Mouse (Mus musculus): ENCODE data around the gene Papss1. TPM values are rescaled to one million over a fixed set of nuclear protein-coding genes. Genes with fewer than 3 reads are reported as not detected.

Gene Papss1
- polyA plus RNA-seq, 1 experiment from 2014 or later = 117 TPM

DNA sequence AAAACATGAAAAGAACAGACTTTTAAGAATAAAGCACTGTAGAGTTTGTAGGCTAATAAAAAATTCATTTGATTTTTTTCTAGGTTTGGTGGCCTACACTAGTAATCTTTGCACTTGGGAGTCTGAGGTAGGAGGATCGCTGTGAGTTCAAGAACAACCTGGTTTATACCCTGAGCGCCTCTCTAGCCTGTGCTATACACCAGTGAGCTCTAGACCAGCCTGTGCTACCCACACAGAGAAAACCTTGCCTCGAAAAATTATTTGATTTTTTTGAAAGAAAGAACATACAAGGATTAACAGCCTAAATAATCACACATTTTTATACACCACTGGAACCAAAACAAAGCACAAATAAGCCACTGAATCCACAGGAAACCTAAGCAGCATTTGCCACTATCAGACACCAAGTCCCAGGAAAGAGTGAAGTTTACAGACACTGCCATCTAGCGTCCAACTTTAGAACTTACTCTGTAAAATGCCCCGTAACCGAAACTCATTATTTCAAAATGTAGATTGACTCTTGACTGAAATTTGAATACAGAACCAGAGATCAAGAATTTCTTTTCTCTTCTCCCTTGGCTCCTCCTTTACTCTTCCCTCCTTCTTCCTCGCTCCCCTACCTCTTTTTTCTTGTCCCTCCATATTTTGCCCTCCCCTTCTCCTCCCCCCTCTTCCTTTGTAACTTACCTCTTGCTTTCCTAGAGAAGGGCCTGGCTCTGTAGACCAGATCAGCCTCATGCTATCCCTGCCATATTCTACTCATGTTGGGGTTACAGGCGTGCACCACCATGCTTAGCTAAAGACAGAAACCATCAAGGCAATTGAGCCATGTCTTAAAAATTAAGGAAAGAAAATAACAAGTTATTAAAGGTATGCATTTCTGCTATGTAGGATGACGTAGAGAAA is 12.0 kb upstream of the Papss1 start:
- no peak overlapping the region for H3K9ac ChIP-seq
- H3K36me3 ChIP-seq (replicated peaks) = no peaks in the 10 kb centered on the region
- no peaks in the 10 kb centered on the region for H3K9me3 ChIP-seq
- no peaks in the 10 kb centered on the region for H3K27me3 ChIP-seq (replicated peaks)
- H3K4me1 ChIP-seq = no peaks in the 10 kb centered on the region
- 44% methylated on average over 9 of the region's 9 CpGs for WGBS
- H3K4me2 ChIP-seq = no peak overlapping the region
- no peak overlapping the region for H3K27ac ChIP-seq
- peak; percentile 67; the same call in 1 of the 2 replicates for ATAC-seq (replicated peaks)
- H3K4me3 ChIP-seq = no peak overlapping the region

DNA sequence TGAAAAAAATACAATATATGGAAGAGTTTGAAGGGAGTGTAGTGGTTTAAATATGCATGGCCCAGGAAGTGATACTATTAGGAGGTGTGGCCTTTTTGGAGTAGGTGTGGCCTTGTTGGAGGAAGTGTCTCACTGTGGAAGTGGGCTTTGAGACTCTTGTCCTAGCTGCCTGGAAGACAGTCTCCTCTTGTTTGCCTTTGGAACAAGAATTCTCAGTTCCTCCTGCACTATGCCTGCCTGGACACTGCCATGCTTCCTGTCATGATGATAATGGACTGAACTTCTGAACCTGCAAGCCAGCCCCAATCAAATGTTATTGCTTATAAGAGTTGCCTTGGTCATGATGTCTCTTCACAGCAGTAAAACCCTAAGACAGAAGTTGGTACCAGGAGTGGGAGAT is 8.8 kb upstream of the Papss1 start:
- no peak for ATAC-seq (replicated peaks)
- H3K27ac ChIP-seq = no peak overlapping the region
- no peak overlapping the region for H3K4me2 ChIP-seq
- H3K4me3 ChIP-seq = no peak overlapping the region
- no peaks in the 10 kb centered on the region for H3K4me1 ChIP-seq
- no peak overlapping the region for H3K9ac ChIP-seq
- H3K27me3 ChIP-seq (replicated peaks) = no peaks in the 10 kb centered on the region
- H3K9me3 ChIP-seq = no peaks in the 10 kb centered on the region
- no peaks in the 10 kb centered on the region for H3K36me3 ChIP-seq (replicated peaks)

DNA sequence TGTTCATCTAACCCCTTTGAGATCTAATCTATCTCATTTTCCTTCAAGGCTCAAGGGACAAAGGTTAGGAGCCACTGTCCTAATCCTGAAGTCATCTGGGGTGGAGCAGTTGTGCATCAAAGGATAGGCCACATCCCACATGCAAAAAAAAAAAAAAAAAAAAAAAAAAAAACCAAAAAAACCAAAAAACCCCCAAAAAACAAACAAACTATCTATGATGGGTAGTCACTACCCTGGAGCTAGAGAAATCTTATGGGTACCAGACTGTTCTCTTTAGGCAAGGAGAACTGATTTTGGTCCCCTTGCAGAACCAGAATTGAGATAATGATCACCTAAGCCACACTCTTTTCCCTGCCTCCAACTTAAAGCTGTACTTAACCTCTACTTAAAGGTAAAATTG is 3.0 kb upstream of the Papss1 start:
- H3K4me1 ChIP-seq = peaks cover 16% of the 10 kb centered on the region
- no peak overlapping the region for H3K4me2 ChIP-seq
- H3K4me3 ChIP-seq = no peak overlapping the region

DNA sequence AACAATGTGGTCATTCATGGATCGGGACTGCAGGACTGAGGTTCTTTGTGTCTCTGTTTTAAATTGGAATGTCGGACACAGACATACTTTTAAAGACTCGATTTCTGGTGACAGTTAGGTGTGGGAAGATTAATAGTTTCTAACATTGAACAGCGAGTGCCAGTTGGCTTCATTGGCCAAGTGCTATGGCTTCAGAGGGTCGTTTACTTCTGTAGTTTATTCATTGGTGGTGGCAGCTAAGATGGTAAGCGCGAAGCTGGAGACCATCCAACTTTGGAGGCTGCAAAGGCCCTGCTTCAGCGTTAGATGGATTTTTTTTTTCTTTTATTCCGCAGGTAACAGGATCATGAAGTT is 666 bp downstream of the Papss1 start:
- peak overlapping the region; percentile 62 for H3K4me2 ChIP-seq
- no peaks in the 10 kb centered on the region for H3K27me3 ChIP-seq (replicated peaks)
- H3K36me3 ChIP-seq (replicated peaks) = no peaks in the 10 kb centered on the region
- no peaks in the 10 kb centered on the region for H3K9me3 ChIP-seq
- peak overlapping the region; percentile 95 for H3K27ac ChIP-seq
- peak overlapping the region; percentile 87 for H3K9ac ChIP-seq
- WGBS = 3% methylated on average over 9 of the region's 9 CpGs
- peak overlapping the region; percentile 93 for H3K4me3 ChIP-seq
- 0 out of 2 replicates have a peak, but pooled peaks have one; percentile 0 for ATAC-seq (replicated peaks)
- peaks cover 18% of the 10 kb centered on the region for H3K4me1 ChIP-seq

More for the DNA sequence above, 3.0 kb upstream of the Papss1 start:
- Histone ChIP-seq H3K9me3 (no peaks in the 10 kb centered on the region), H3K36me3 (replicated peaks) (no peaks in the 10 kb centered on the region), H3K27me3 (replicated peaks) (no peaks in the 10 kb centered on the region), H3K9ac (no peak overlapping the region), H3K27ac (no peak overlapping the region)
- no peak for ATAC-seq (replicated peaks)

DNA sequence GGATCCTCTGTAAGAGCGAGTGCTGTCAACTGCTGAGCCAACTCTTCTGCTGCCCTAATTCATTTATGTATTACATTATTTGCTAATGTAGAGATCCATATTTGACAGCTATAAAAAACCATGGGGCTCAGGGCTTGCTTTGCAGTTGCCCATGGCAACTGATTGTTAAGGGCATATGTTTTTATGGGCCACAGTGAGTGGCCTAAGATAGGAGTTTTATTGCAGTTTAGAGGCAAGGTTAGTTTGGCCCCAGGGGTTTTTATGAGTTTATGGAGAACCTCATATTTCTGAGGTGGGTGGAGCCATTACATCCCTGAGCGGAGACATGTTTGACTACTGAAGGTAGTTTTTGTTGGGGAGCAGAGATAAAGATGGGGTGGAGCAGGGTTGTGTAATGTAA is 1.7 kb downstream of the Papss1 start:
- Histone ChIP-seq H3K27ac (no peak overlapping the region), H3K9ac (no peak overlapping the region), H3K27me3 (replicated peaks) (no peaks in the 10 kb centered on the region), H3K4me1 (peaks cover 18% of the 10 kb centered on the region), H3K9me3 (no peaks in the 10 kb centered on the region), H3K4me3 (peak overlapping the region; percentile 93), H3K4me2 (peak overlapping the region; percentile 62), H3K36me3 (replicated peaks) (no peaks in the 10 kb centered on the region)
- 81% methylated on average over 2 of the region's 2 CpGs for WGBS
- no peak for ATAC-seq (replicated peaks)

DNA sequence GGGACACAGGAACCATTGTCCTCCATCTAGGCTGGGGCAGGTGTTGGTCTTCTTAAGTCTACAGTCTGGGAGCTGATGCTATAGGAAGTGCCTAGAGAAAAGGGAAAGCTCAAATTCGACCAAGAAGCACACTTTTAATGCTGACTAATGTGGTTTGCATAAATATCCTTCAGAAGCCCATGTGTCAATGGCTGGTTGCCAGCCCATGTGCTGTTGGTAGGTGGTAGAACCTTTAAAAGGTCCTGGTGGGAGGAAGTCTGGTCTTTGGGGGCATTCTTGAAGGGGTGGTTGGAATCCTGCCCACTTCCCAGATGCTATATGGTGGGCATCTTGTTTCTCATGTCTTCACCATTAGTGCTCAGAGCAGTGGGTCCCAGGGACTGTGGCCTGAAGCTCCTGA is 5.9 kb downstream of the Papss1 start:
- Histone ChIP-seq H3K9me3 (no peaks in the 10 kb centered on the region), H3K27me3 (replicated peaks) (no peaks in the 10 kb centered on the region), H3K36me3 (replicated peaks) (no peaks in the 10 kb centered on the region), H3K4me3 (no peak overlapping the region), H3K27ac (no peak overlapping the region), H3K4me1 (peaks cover 12% of the 10 kb centered on the region), H3K4me2 (no peak overlapping the region), H3K9ac (no peak overlapping the region)
- WGBS = 55% methylated on average over 1 of the region's 1 CpGs
- no peak for ATAC-seq (replicated peaks)

DNA sequence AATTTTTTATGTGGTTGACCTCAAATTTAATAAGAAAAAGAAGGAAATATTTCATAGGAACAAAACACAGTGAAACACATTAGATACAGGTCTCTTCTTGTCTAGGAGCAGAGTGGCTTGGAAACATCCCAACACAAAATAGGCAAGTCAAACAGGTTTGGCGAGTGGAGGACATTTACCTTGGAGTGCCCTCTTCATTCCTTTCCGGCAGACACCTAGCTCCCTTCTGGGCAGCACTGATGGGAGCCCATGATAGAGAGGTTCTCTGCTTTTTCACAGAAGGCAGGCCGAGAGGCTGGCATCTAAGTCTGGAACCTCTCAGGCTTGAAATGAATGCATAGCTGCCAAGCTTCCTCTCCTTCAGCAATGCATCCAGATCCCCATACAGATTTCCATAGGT is 9.0 kb downstream of the Papss1 start:
- Histone ChIP-seq H3K9ac (no peak overlapping the region), H3K27me3 (replicated peaks) (no peaks in the 10 kb centered on the region), H3K4me1 (no peaks in the 10 kb centered on the region), H3K4me2 (no peak overlapping the region), H3K4me3 (no peak overlapping the region), H3K36me3 (replicated peaks) (no peaks in the 10 kb centered on the region), H3K27ac (no peak overlapping the region), H3K9me3 (no peaks in the 10 kb centered on the region)
- no peak for ATAC-seq (replicated peaks)
- WGBS = 93% methylated on average over 3 of the region's 3 CpGs

DNA sequence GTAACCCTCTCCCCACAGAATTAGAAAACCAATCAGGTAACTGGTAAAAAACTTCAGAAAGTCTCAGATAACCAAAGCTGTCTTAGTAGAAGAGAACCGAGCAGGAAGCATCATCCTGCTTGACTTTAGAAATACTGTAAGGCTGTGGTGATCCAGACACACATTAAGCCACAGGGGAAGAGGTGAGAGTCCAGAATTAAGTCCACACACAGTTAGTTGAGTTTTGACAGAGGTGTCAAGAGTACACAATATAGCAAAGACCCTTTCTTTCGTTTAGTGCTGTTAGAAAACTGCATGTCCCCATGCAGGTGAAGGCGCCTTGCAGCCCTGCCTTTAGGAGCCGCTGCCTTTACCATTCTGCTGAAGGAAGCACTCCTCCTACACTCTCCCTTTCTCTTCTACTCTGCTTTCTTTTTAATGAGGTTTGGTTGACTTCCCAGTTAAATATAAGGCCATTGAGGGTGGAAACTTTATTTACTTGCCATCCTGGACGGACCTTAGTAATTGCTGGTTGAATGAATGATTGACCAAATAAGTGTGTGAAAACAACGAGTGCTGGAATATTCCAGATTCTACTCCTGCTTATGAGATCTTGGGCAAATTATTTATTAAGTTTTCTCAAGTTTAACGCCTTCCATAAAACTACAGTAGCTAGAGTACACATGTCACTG is 14.0 kb downstream of the Papss1 start:
- WGBS = 94% methylated on average over 7 of the region's 7 CpGs
- Histone ChIP-seq H3K27ac (no peak overlapping the region), H3K4me3 (no peak overlapping the region), H3K9ac (no peak overlapping the region), H3K36me3 (replicated peaks) (peaks cover 12% of the 10 kb centered on the region; the same call in 1 of the 2 replicates), H3K9me3 (no peaks in the 10 kb centered on the region), H3K4me1 (no peaks in the 10 kb centered on the region), H3K27me3 (replicated peaks) (no peaks in the 10 kb centered on the region), H3K4me2 (no peak overlapping the region)
- no peak for ATAC-seq (replicated peaks)

DNA sequence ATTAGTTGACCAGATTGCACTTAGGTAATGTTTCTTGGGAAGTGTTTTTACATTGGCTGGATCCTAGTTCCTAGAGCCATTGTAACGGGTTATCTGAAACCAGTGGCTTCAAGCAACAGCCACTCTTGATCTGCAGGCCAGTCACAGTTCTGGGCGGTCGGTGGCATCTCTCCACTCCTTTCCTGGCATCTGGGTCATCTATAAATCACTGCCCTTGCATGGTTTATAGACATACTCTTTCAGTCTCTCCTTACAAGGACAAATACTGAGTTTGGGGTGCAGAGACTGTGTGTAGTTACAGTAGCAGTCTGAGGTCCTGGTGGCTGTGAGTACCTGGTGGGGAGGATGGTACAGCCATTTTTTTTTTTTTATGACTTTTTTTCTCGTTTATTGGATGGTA is 15.5 kb downstream of the Papss1 start:
- 95% methylated on average over 4 of the region's 4 CpGs for WGBS
- Histone ChIP-seq H3K9me3 (no peaks in the 10 kb centered on the region), H3K27ac (no peak overlapping the region), H3K9ac (no peak overlapping the region), H3K4me3 (no peak overlapping the region), H3K27me3 (replicated peaks) (no peaks in the 10 kb centered on the region), H3K36me3 (replicated peaks) (peaks cover 23% of the 10 kb centered on the region), H3K4me2 (no peak overlapping the region), H3K4me1 (no peaks in the 10 kb centered on the region)
- ATAC-seq (replicated peaks) = no peak

DNA sequence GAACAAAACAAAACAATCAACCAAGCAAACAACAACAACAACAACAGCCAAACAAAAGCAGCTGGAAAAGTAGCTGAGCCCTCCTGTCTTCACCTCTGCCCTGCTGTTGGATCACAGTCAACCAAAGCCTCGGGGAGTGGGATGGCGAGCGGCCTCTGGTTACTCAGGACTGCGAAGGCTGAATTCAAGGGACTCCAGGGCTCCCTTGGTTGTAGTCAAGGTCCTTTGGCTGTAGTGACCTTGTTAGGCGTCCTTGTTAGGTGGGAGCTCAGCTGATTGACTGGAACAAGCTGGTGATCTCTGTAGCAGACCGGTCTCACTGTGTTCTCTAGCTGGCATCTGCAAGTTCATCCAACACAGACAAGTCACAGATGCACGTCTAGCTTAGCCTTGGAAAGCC is 16.5 kb downstream of the Papss1 start:
- 96% methylated on average over 7 of the region's 7 CpGs for WGBS
- no peak overlapping the region for H3K4me2 ChIP-seq
- ATAC-seq (replicated peaks) = no peak
- no peaks in the 10 kb centered on the region for H3K27me3 ChIP-seq (replicated peaks)
- H3K9me3 ChIP-seq = no peaks in the 10 kb centered on the region
- H3K4me1 ChIP-seq = no peaks in the 10 kb centered on the region
- H3K27ac ChIP-seq = no peak overlapping the region
- no peak overlapping the region for H3K9ac ChIP-seq
- H3K36me3 ChIP-seq (replicated peaks) = peaks cover 31% of the 10 kb centered on the region
- no peak overlapping the region for H3K4me3 ChIP-seq

DNA sequence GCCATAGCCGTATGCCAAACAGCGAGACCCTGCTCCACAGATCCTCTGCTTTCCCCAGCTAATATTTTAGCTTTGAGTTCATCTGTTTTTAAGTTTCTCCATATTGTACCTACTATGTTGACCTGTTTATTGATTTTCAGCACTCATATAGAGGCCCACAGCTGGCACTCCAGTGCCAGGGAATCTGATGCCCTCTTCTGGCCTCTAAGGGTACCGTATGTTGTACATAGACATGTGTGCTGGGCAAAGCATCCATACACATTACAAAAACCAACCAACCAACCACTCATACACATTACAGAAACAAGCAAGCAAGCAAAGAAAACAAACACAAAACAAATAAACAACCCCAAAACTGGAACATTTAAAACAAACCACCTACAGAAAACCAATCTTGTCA is 22.2 kb downstream of the Papss1 start:
- Histone ChIP-seq H3K4me2 (no peak overlapping the region), H3K4me1 (no peaks in the 10 kb centered on the region), H3K9ac (no peak overlapping the region), H3K9me3 (no peaks in the 10 kb centered on the region), H3K4me3 (no peak overlapping the region), H3K27ac (no peak overlapping the region), H3K36me3 (replicated peaks) (peaks cover 49% of the 10 kb centered on the region), H3K27me3 (replicated peaks) (no peaks in the 10 kb centered on the region)
- no peak for ATAC-seq (replicated peaks)
- WGBS = 96% methylated on average over 3 of the region's 3 CpGs

DNA sequence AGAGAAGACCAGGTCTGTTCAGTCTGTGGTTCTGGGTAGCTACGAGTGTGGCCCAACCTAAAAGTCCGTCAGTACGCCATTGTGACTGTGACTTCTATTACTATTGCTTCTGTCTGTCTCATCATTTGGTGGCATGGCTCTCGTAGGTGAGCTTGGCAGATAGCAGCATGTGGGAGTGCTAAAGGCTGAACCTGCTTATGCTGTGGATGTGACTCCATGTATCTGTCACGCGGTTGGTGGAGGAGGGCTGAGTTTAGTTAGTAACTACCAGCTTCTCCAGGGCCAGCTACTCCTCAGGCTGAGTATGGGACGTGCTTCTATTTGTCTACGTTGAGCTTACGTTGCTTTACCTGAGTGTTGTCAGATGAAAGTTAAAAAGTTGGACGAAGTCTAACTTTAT is 23.4 kb downstream of the Papss1 start:
- Histone ChIP-seq H3K27ac (no peak overlapping the region), H3K9ac (no peak overlapping the region), H3K4me1 (no peaks in the 10 kb centered on the region), H3K4me3 (no peak overlapping the region), H3K4me2 (no peak overlapping the region), H3K9me3 (no peaks in the 10 kb centered on the region), H3K36me3 (replicated peaks) (peaks cover 46% of the 10 kb centered on the region), H3K27me3 (replicated peaks) (no peaks in the 10 kb centered on the region)
- ATAC-seq (replicated peaks) = no peak
- WGBS = 96% methylated on average over 10 of the region's 10 CpGs
